Mouse (Mus musculus): ENCODE data around the gene Egfl8.

DNA sequence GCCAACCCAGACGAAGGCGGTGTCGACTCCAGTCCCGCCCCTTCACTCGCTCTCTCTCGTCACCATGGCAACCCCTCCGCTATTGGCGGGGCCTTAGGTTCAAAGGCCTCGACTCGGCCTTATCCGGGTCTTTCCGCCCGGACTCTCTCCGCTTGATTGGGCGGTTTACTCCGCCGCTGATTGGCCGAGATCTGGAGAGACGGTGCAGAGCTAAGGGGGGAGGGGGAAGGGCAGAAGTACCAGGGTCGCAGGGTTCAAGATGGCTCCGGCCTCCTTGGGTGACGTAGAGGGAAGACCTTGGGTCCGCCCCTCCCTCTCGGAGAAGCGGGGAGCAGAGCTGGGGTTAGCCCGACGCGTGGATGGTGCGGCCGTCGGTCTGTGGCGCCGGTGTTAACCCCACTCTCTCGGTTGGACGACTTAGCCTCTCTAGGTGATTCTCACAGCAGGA, 11.7 kb downstream of the Egfl8 start, which contains the start of gene Agpat1:
- no peak for TF ChIP-seq CTCF (IDR thresholded peaks at IDR 0.05; ENCODE audit: low read depth, low read length)
- TF ChIP-seq POLR2A (IDR thresholded peaks at IDR 0.05; ENCODE audit: extremely low read depth, insufficient read depth, low read length) = peak; percentile 43

All from liver, adult 2 months (tissue).